Mouse (Mus musculus) myocyte (in vitro differentiated cells): ENCODE measurements around the gene Entpd7. TPM values are rescaled to one million over a fixed set of nuclear protein-coding genes. Genes with fewer than 3 reads are reported as not detected.

Source experiments
- H3K27me3 ChIP-seq: one replicate; pipeline ENCODE4 v1.6.1; 2011; ENCODE audit not compliant: control insufficient read depth, insufficient read depth, insufficient read length
- H3K36me3 ChIP-seq: one replicate; pipeline ENCODE4 v1.6.1; 2011; ENCODE audit not compliant: control insufficient read depth, insufficient read depth
- H3K4me2 ChIP-seq: one replicate; pipeline ENCODE4 v1.6.1; 2011; ENCODE audit warnings: low read depth, control low read depth
- H3K4me3 ChIP-seq: one replicate; pipeline ENCODE4 v1.5.1; 2011; ENCODE audit warnings: mild to moderate bottlenecking, control low read depth, moderate library complexity
- H3K79me2 ChIP-seq: one replicate; pipeline ENCODE4 v1.6.1; 2011; ENCODE audit not compliant: control insufficient read depth, insufficient read depth
- H3ac ChIP-seq: one replicate; pipeline ENCODE4 v1.6.1; 2011; ENCODE audit not compliant: control insufficient read depth, insufficient read length
- CEBPB ChIP-seq: IDR thresholded peaks from 2 replicates; pipeline ENCODE4 v1.6.1; 2011; ENCODE audit warnings: mild to moderate bottlenecking, moderate library complexity; ENCODE audit not compliant: poor library complexity, insufficient read depth, severe bottlenecking
- E2F4 ChIP-seq: IDR thresholded peaks from one replicate; pipeline ENCODE4 v1.6.1; 2011; ENCODE audit warnings: mild to moderate bottlenecking, control low read depth, moderate library complexity; ENCODE audit not compliant: insufficient read depth
- MAX ChIP-seq: IDR thresholded peaks from one replicate; pipeline ENCODE4 v1.6.1; 2011; ENCODE audit warnings: low read depth, mild to moderate bottlenecking, control low read depth
- MYOD1 ChIP-seq, 3 experiments: IDR thresholded peaks; one replicate each; pipeline ENCODE4 v1.6.1; 2011; ENCODE audit warnings: control low read depth in 2 of 3, low read depth in 2 of 3, mild to moderate bottlenecking in 2 of 3, moderate library complexity in 1 of 3; ENCODE audit not compliant: insufficient read length in 2 of 3, control insufficient read depth in 1 of 3
- MYOG ChIP-seq, 3 experiments: IDR thresholded peaks; one replicate each; pipeline ENCODE4 v1.6.1; 2011; ENCODE audit warnings: control low read depth in 2 of 3, low read depth in 2 of 3, mild to moderate bottlenecking in 2 of 3; ENCODE audit not compliant: insufficient read length in 2 of 3, control insufficient read depth in 1 of 3, insufficient read depth in 1 of 3
- POLR2A ChIP-seq: IDR thresholded peaks from one replicate; pipeline ENCODE4 v1.6.1; 2011; ENCODE audit warnings: low read depth, mild to moderate bottlenecking, control low read depth, moderate library complexity; ENCODE audit not compliant: insufficient read length
- POLR2AphosphoS2 ChIP-seq: IDR thresholded peaks from one replicate; pipeline ENCODE4 v1.6.1; 2011; ENCODE audit warnings: low read depth, control low read depth; ENCODE audit not compliant: insufficient read length
- REST ChIP-seq: IDR thresholded peaks from one replicate; pipeline ENCODE4 v1.6.1; 2011; ENCODE audit warnings: mild to moderate bottlenecking, control low read depth, moderate library complexity; ENCODE audit not compliant: insufficient read depth, insufficient read length
- SRF ChIP-seq: IDR thresholded peaks from one replicate; pipeline ENCODE4 v1.6.1; 2011; ENCODE audit warnings: low read depth; ENCODE audit not compliant: control insufficient read depth, insufficient read length
- TCF12 ChIP-seq: IDR thresholded peaks from one replicate; pipeline ENCODE4 v1.6.1; 2011; ENCODE audit warnings: mild to moderate bottlenecking, control low read depth; ENCODE audit not compliant: poor library complexity, insufficient read depth, severe bottlenecking
- TCF3 ChIP-seq: IDR thresholded peaks from one replicate; pipeline ENCODE4 v1.6.1; 2011; ENCODE audit warnings: low read depth, control low read depth; ENCODE audit not compliant: insufficient read length
- USF1 ChIP-seq: IDR thresholded peaks from one replicate; pipeline ENCODE4 v1.6.1; 2011; ENCODE audit warnings: low read depth, mild to moderate bottlenecking, control low read depth, moderate library complexity
- polyA plus RNA-seq: library from polyadenylated mRNA; unstranded; fragments of >200 nt; fragmentation: generic; extraction: Trizol; gene quantifications from one replicate; pipeline ENCODE4 v1.2.1, GENCODE M21; 2012; ENCODE audit warnings: missing spikeins

Gene Entpd7
- polyA plus RNA-seq, 1 experiment = 2.2 TPM

DNA sequence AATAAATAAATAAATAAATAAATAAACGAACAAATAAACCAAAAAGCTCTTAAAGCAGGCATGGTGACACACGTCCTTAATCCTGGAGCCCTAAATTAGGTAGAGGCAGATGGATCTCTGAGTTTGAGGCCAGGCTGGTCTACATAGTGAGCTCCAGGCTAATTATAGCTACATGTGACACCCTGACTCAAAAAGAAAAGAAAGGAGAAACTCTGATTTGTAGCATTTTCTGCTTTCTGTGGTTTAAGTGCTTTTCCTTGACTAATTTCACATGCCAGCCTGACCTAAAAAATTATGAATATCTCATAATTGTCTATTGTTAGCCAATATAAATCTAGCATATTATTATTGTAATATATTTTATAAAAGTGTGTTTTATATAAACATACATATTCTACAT is 72.9 kb downstream of the Entpd7 start:
- H3K4me3 ChIP-seq = no peak overlapping the region
- no peak overlapping the region for H3K4me2 ChIP-seq
- H3K27me3 ChIP-seq = no peaks in the 10 kb centered on the region
- no peak overlapping the region for H3ac ChIP-seq
- TF ChIP-seq E2F4 (no peak), CEBPB (no peak), TCF3 (no peak), MYOG (IDR thresholded peaks at IDR 0.05; ENCODE audit: control insufficient read depth in 1 of 3, insufficient read depth in 1 of 3, insufficient read length in 2 of 3, low read depth in 2 of 3) (no peak), POLR2A (no peak), MYOD1 (IDR thresholded peaks at IDR 0.05; ENCODE audit: control insufficient read depth in 1 of 3, insufficient read length in 2 of 3, low read depth in 2 of 3) (no peak), POLR2AphosphoS2 (no peak), SRF (no peak), USF1 (no peak), TCF12 (no peak), MAX (no peak), REST (no peak)
- no peaks in the 10 kb centered on the region for H3K79me2 ChIP-seq
- peaks cover 4% of the 10 kb centered on the region for H3K36me3 ChIP-seq

DNA sequence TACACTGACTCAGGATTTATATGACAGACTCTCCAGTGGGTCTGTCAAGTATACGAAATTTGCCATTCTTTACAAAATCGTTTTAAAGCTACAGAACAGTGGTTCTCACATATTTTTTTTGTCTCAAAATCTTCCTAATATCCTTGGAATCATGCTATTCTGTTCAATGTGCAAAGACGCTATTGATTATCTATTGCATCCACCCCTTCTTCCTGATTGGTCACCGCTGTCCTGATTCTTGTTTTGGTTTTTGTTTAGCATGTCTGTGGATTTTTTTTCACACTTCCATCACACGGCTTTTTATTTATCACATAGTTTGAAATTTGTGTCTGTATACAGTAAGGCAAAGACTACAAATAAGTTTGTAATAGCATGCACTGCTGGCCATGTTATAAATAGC is 77.0 kb downstream of the Entpd7 start:
- H3K4me3 ChIP-seq = no peak overlapping the region
- no peak for TF ChIP-seq REST
- TF ChIP-seq MYOD1 (IDR thresholded peaks at IDR 0.05; ENCODE audit: control insufficient read depth in 1 of 3, insufficient read length in 2 of 3, low read depth in 2 of 3) = no peak
- TF ChIP-seq POLR2A = no peak
- no peak for TF ChIP-seq POLR2AphosphoS2
- TF ChIP-seq USF1 = no peak
- no peak for TF ChIP-seq SRF

DNA sequence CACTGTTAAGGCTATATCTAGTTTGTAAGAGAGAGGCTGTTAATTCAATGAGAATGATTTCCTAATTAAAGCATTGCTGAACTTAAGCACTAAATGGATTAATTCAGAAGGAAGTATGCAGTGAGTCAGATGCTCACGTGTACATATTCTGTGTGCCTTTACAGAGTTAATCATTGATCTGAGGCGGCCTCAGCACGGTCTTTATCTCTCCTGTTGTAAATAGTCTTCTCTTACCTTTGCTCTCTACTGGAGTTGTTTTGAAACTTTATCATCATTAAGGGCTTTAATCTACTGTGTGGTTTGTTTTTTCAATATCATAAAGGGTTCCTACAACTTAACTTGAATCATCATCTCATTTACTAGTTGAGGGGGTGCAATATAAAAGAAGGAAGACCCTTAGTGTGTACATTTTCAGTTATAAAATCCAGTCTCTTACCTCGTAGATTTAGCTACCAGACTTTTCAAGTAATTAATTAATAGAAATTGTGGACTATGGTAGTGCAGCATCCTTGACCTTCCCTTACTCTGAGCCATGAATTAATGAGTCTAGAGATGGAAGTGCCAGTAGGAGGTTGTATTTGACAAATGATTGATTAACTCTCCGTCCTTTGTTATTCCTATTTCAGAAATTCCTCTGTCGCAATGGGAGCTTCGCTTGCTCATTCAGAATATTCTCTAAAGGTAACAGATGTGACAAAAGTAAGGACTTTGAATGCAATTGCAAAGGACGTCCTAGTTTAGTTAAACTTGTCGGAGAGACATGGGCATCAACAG is 78.3 kb downstream of the Entpd7 start:
- no peak for TF ChIP-seq MAX
- no peak for TF ChIP-seq CEBPB
- TF ChIP-seq TCF3 = no peak
- TF ChIP-seq REST = no peak
- TF ChIP-seq TCF12 = no peak
- no peak for TF ChIP-seq POLR2AphosphoS2
- TF ChIP-seq MYOD1 (IDR thresholded peaks at IDR 0.05; ENCODE audit: control insufficient read depth in 1 of 3, insufficient read length in 2 of 3, low read depth in 2 of 3) = no peak
- no peak for TF ChIP-seq POLR2A
- TF ChIP-seq MYOG (IDR thresholded peaks at IDR 0.05; ENCODE audit: control insufficient read depth in 1 of 3, insufficient read depth in 1 of 3, insufficient read length in 2 of 3, low read depth in 2 of 3) = no peak
- no peak for TF ChIP-seq SRF
- TF ChIP-seq E2F4 = no peak
- no peak for TF ChIP-seq USF1
- Histone ChIP-seq H3K36me3 (no peaks in the 10 kb centered on the region), H3K4me3 (no peak overlapping the region), H3K4me2 (no peak overlapping the region), H3ac (no peak overlapping the region), H3K79me2 (no peaks in the 10 kb centered on the region), H3K27me3 (no peaks in the 10 kb centered on the region)

More for the DNA sequence above, 77.0 kb downstream of the Entpd7 start:
- H3ac ChIP-seq = no peak overlapping the region
- no peak overlapping the region for H3K4me2 ChIP-seq
- peaks cover 4% of the 10 kb centered on the region for H3K36me3 ChIP-seq
- H3K27me3 ChIP-seq = no peaks in the 10 kb centered on the region
- no peaks in the 10 kb centered on the region for H3K79me2 ChIP-seq

DNA sequence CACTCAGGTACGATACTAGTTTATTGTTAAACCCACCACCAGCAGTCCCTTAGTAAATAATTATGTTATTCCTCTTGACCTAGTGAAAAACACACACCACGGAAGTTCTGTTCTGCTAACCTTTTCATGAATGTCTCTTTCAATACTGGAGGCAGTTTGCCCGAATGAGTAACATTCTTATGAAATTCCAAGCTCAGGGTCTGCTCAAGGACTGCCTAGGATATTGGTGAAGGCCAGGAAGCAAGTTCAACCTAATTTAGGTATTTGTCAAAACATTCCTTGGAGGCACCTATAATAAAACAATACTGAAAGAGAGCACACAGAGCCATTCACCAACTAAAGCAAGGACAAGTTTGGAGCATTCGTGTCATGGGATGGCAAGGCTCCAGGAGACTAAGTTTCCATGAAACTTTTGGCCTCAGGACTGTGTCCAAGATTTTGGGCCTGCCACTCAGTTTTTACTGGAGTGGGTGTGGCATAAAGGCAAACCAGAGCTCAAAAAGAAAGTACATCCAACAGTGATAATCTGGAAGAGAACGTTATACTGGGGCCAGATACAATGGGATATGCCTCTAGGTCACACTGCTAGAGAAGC is 80.0 kb downstream of the Entpd7 start:
- no peaks in the 10 kb centered on the region for H3K27me3 ChIP-seq
- H3K4me3 ChIP-seq = no peak overlapping the region
- H3K79me2 ChIP-seq = no peaks in the 10 kb centered on the region
- TF ChIP-seq CEBPB (no peak), REST (no peak), MYOD1 (IDR thresholded peaks at IDR 0.05; ENCODE audit: control insufficient read depth in 1 of 3, insufficient read length in 2 of 3, low read depth in 2 of 3) (no peak), TCF3 (no peak), SRF (no peak), TCF12 (no peak), MYOG (IDR thresholded peaks at IDR 0.05; ENCODE audit: control insufficient read depth in 1 of 3, insufficient read depth in 1 of 3, insufficient read length in 2 of 3, low read depth in 2 of 3) (no peak), USF1 (no peak), POLR2AphosphoS2 (no peak), POLR2A (no peak), E2F4 (no peak), MAX (no peak)
- no peak overlapping the region for H3K4me2 ChIP-seq
- H3K36me3 ChIP-seq = no peaks in the 10 kb centered on the region
- no peak overlapping the region for H3ac ChIP-seq
